Mouse (Mus musculus) hindbrain, embryonic 10.5 days (tissue): Measurements from ENCODE around the gene Rpp30. TPM values are rescaled to one million over a fixed set of nuclear protein-coding genes. Genes with fewer than 3 reads are reported as not detected.

Source experiments
- DNase-seq: peaks from one replicate; pipeline ENCODE4 v3.0.0-alpha.2; 2017; ENCODE audit warnings: low spot score
- H3K27ac ChIP-seq: fragments of 300-500 bp; sonication (generic); 2 replicates; pipeline ENCODE4 v1.5.1; 2016; ENCODE audit warnings: mild to moderate bottlenecking, moderate library complexity
- H3K27me3 ChIP-seq: fragments of 300-500 bp; sonication (generic); 2 replicates; pipeline ENCODE4 v1.6.1; 2016; ENCODE audit warnings: mild to moderate bottlenecking; ENCODE audit not compliant: poor library complexity, insufficient read depth, severe bottlenecking
- H3K36me3 ChIP-seq: fragments of 300-500 bp; sonication (generic); 2 replicates; pipeline ENCODE4 v1.6.1; 2016; ENCODE audit warnings: mild to moderate bottlenecking, moderate library complexity
- H3K4me1 ChIP-seq: fragments of 300-500 bp; sonication (generic); replicated peaks from 2 replicates; pipeline ENCODE4 v1.6.1; 2016; ENCODE audit warnings: mild to moderate bottlenecking
- H3K4me3 ChIP-seq: fragments of 300-500 bp; sonication (generic); 2 replicates; pipeline ENCODE4 v1.5.1; 2016; ENCODE audit warnings: mild to moderate bottlenecking, moderate library complexity
- H3K9me3 ChIP-seq: fragments of 300-500 bp; sonication (generic); 2 replicates; pipeline ENCODE4 v1.6.1; 2016; ENCODE audit warnings: mild to moderate bottlenecking, moderate library complexity
- WGBS: fragments of 180-500 bp; shearing (Covaris S2); methylation state at CpG from one replicate; pipeline ENCODE4 v1.1.7; 2016; 5-methylcytosine and 5-hydroxymethylcytosine counted together
- polyA plus RNA-seq: library from polyadenylated mRNA; unstranded; fragments of >200 nt; fragmentation: Nextera tagmentation; extraction: Ambion mirVana; gene quantifications from 2 replicates; pipeline ENCODE4 v1.2.1, GENCODE M21; 2016

Gene Rpp30
- polyA plus RNA-seq, 1 experiment from 2014 or later, result 113 TPM

- H3K27ac ChIP-seq, result no peak overlapping the region
- no peak for DNase-seq
- peaks cover 22% of the 10 kb centered on the region for H3K4me1 ChIP-seq
- H3K9me3 ChIP-seq, result no peaks in the 10 kb centered on the region
- H3K27me3 ChIP-seq, result peaks cover 31% of the 10 kb centered on the region; the same call in 1 of the 2 replicates
- no peak overlapping the region for H3K4me3 ChIP-seq
- peaks cover 13% of the 10 kb centered on the region for H3K36me3 ChIP-seq
- 74% methylated on average over 26 of the region's 26 CpGs for WGBS
These were observed 25.9 kb downstream of the Rpp30 start for GRCm38 (mm10) chr19:36109318-36109944.

- no peaks in the 10 kb centered on the region for H3K9me3 ChIP-seq
- no peak overlapping the region for H3K27ac ChIP-seq
- no peak overlapping the region for H3K4me3 ChIP-seq
- H3K4me1 ChIP-seq, result peaks cover 22% of the 10 kb centered on the region
- peaks cover 7% of the 10 kb centered on the region; the same call in 1 of the 2 replicates for H3K36me3 ChIP-seq
- H3K27me3 ChIP-seq, result peaks cover 31% of the 10 kb centered on the region; the same call in 1 of the 2 replicates
- WGBS, result 37% methylated on average over 7 of the region's 7 CpGs
- no peak for DNase-seq
These were observed 26.9 kb downstream of the Rpp30 start for GRCm38 (mm10) chr19:36110465-36110864.

- H3K4me3 ChIP-seq, result no peak overlapping the region
- peaks cover 22% of the 10 kb centered on the region for H3K4me1 ChIP-seq
- no peaks in the 10 kb centered on the region for H3K9me3 ChIP-seq
- 29% methylated on average over 7 of the region's 7 CpGs for WGBS
- peaks cover 31% of the 10 kb centered on the region; the same call in 1 of the 2 replicates for H3K27me3 ChIP-seq
- H3K27ac ChIP-seq, result no peak overlapping the region
- no peaks in the 10 kb centered on the region for H3K36me3 ChIP-seq
- peak; percentile 71 for DNase-seq
These were observed 27.8 kb downstream of the Rpp30 start for GRCm38 (mm10) chr19:36111054-36111895.

GRCm38 (mm10) chr19:36112007-36112406, 28.5 kb downstream of the Rpp30 start:
- peaks cover 31% of the 10 kb centered on the region; the same call in 1 of the 2 replicates for H3K27me3 ChIP-seq
- no peak overlapping the region for H3K27ac ChIP-seq
- whole genome bisulfite sequencing, result 42% methylated on average over 17 of the region's 17 CpGs
- H3K4me1 ChIP-seq, result peaks cover 22% of the 10 kb centered on the region
- no peak for DNase-seq
- H3K4me3 ChIP-seq, result 0 out of 2 replicates have a peak overlapping the region, but pooled peaks have one; percentile 24
- no peaks in the 10 kb centered on the region for H3K9me3 ChIP-seq
- H3K36me3 ChIP-seq, result no peaks in the 10 kb centered on the region

GRCm38 (mm10) chr19:36116185-36116584, 32.7 kb downstream of the Rpp30 start:
- peaks cover 11% of the 10 kb centered on the region for H3K4me1 ChIP-seq
- 81% methylated on average over 4 of the region's 4 CpGs for WGBS
- no peak overlapping the region for H3K27ac ChIP-seq
- H3K27me3 ChIP-seq, result 0 out of 2 replicates have a peak, but pooled peaks cover 9% of the 10 kb centered on the region
- DNase-seq, result no peak
- H3K36me3 ChIP-seq, result no peaks in the 10 kb centered on the region
- no peak overlapping the region for H3K4me3 ChIP-seq
- no peaks in the 10 kb centered on the region for H3K9me3 ChIP-seq

GRCm38 (mm10) chr19:36119219-36119618, 35.7 kb downstream of the Rpp30 start:
- no peaks in the 10 kb centered on the region for H3K4me1 ChIP-seq
- no peak overlapping the region for H3K27ac ChIP-seq
- DNase-seq, result no peak
- H3K4me3 ChIP-seq, result no peak overlapping the region
- H3K9me3 ChIP-seq, result peaks cover 5% of the 10 kb centered on the region; the same call in 1 of the 2 replicates
- 85% methylated on average over 8 of the region's 8 CpGs for WGBS
- no peaks in the 10 kb centered on the region for H3K27me3 ChIP-seq
- H3K36me3 ChIP-seq, result no peaks in the 10 kb centered on the region

GRCm38 (mm10) chr19:36119783-36120471, 36.4 kb downstream of the Rpp30 start, which contains the start of gene Ankrd1:
Gene Ankrd1 (minus strand): TSS chr19:36120099.
- DNase-seq, result no peak
- Histone ChIP-seq H3K27ac (no peak within 1 kb of the TSS), H3K9me3 (peaks cover 5% of the 10 kb centered on the region; the same call in 1 of the 2 replicates), H3K4me3 (no peak within 1 kb of the TSS), H3K27me3 (no peaks in the 10 kb centered on the region), H3K36me3 (no peaks in the 10 kb centered on the region), H3K4me1 (no peaks in the 10 kb centered on the region)
- 87% methylated on average over 14 of the region's 14 CpGs for WGBS

- H3K27me3 ChIP-seq, result no peaks in the 10 kb centered on the region
- WGBS, result 77% methylated on average over 1 of the region's 1 CpGs
- no peak overlapping the region for H3K27ac ChIP-seq
- H3K9me3 ChIP-seq, result peaks cover 5% of the 10 kb centered on the region; the same call in 1 of the 2 replicates
- no peak overlapping the region for H3K4me3 ChIP-seq
- H3K36me3 ChIP-seq, result no peaks in the 10 kb centered on the region
- DNase-seq, result no peak
- H3K4me1 ChIP-seq, result no peaks in the 10 kb centered on the region
These were observed 40.7 kb downstream of the Rpp30 start for GRCm38 (mm10) chr19:36124203-36124602.

GRCm38 (mm10) chr19:36128440-36128839, 44.9 kb downstream of the Rpp30 start:
- Histone ChIP-seq H3K27ac (no peak overlapping the region), H3K4me1 (peaks cover 8% of the 10 kb centered on the region; the same call in 1 of the 2 replicates), H3K27me3 (no peaks in the 10 kb centered on the region), H3K4me3 (no peak overlapping the region), H3K9me3 (no peaks in the 10 kb centered on the region), H3K36me3 (no peaks in the 10 kb centered on the region)
- no peak for DNase-seq
- WGBS, result 93% methylated on average over 3 of the region's 3 CpGs

- Histone ChIP-seq H3K4me1 (peaks cover 11% of the 10 kb centered on the region; the same call in 1 of the 2 replicates), H3K36me3 (no peaks in the 10 kb centered on the region), H3K27ac (no peak overlapping the region), H3K4me3 (no peak overlapping the region), H3K27me3 (no peaks in the 10 kb centered on the region), H3K9me3 (no peaks in the 10 kb centered on the region)
- no peak for DNase-seq
- 61% methylated on average over 9 of the region's 9 CpGs for WGBS
These were observed 45.7 kb downstream of the Rpp30 start for GRCm38 (mm10) chr19:36129213-36129612.

GRCm38 (mm10) chr19:36129643-36130042, 46.1 kb downstream of the Rpp30 start:
- no peak for DNase-seq
- Histone ChIP-seq H3K9me3 (no peaks in the 10 kb centered on the region), H3K4me3 (no peak overlapping the region), H3K36me3 (no peaks in the 10 kb centered on the region), H3K27ac (no peak overlapping the region), H3K27me3 (no peaks in the 10 kb centered on the region), H3K4me1 (peaks cover 11% of the 10 kb centered on the region; the same call in 1 of the 2 replicates)
- WGBS, result 64% methylated on average over 12 of the region's 12 CpGs

GRCm38 (mm10) chr19:36130181-36130580, 46.7 kb downstream of the Rpp30 start:
- peaks cover 11% of the 10 kb centered on the region; the same call in 1 of the 2 replicates for H3K4me1 ChIP-seq
- DNase-seq, result no peak
- H3K36me3 ChIP-seq, result no peaks in the 10 kb centered on the region
- no peak overlapping the region for H3K27ac ChIP-seq
- no peaks in the 10 kb centered on the region for H3K9me3 ChIP-seq
- H3K4me3 ChIP-seq, result no peak overlapping the region
- WGBS, result 50% methylated on average over 2 of the region's 2 CpGs
- H3K27me3 ChIP-seq, result no peaks in the 10 kb centered on the region
